Mouse (Mus musculus): ENCODE measurements around the gene Actl7a.
A peak's percentile ranks its signal among the peaks of the same experiment; 100 is the strongest.

The Actl7a gene

GRCm38 (mm10) chr4:56743363-56744195 lies at the start of gene Actl7a:
TSS of gene Actl7a (plus strand) at chr4:56743413.
- no peak for DNase-seq (ENCODE audit: extremely low spot score)

- DNase-seq (ENCODE audit: extremely low spot score): no peak
Observed at GRCm38 (mm10) chr4:56696401-56696800, 46.8 kb upstream of the Actl7a start.

- no peak for DNase-seq (ENCODE audit: extremely low spot score)
Observed at GRCm38 (mm10) chr4:56698671-56699070, 44.5 kb upstream of the Actl7a start.

- peak; percentile 56 for DNase-seq (ENCODE audit: extremely low spot score)
Observed at GRCm38 (mm10) chr4:56702234-56702633, 41.0 kb upstream of the Actl7a start.

- DNase-seq (ENCODE audit: extremely low spot score): no peak
Observed at GRCm38 (mm10) chr4:56713155-56713554, 30.1 kb upstream of the Actl7a start.

GRCm38 (mm10) chr4:56716801-56717200 lies 26.4 kb upstream of the Actl7a start:
- no peak for DNase-seq (ENCODE audit: extremely low spot score)

- DNase-seq (ENCODE audit: extremely low spot score): no peak
Observed at GRCm38 (mm10) chr4:56717932-56718331, 25.3 kb upstream of the Actl7a start.

- no peak for DNase-seq (ENCODE audit: extremely low spot score)
Observed at GRCm38 (mm10) chr4:56718573-56719442, 24.4 kb upstream of the Actl7a start.

- no peak for DNase-seq (ENCODE audit: extremely low spot score)
Observed at GRCm38 (mm10) chr4:56719456-56719855, 23.8 kb upstream of the Actl7a start.

- DNase-seq (ENCODE audit: extremely low spot score): no peak
Observed at GRCm38 (mm10) chr4:56720403-56720802, 22.8 kb upstream of the Actl7a start.

GRCm38 (mm10) chr4:56721469-56721868 lies 21.7 kb upstream of the Actl7a start:
- DNase-seq (ENCODE audit: extremely low spot score): peak; percentile 37

GRCm38 (mm10) chr4:56722346-56722745 lies 20.9 kb upstream of the Actl7a start:
- DNase-seq (ENCODE audit: extremely low spot score): no peak

GRCm38 (mm10) chr4:56723237-56723636 lies 20.0 kb upstream of the Actl7a start:
- DNase-seq (ENCODE audit: extremely low spot score): no peak

GRCm38 (mm10) chr4:56725839-56726238 lies 17.4 kb upstream of the Actl7a start:
- peak; percentile 12 for DNase-seq (ENCODE audit: extremely low spot score)

- DNase-seq (ENCODE audit: extremely low spot score): no peak
Observed at GRCm38 (mm10) chr4:56740020-56740485, 3.2 kb upstream of the Actl7a start, which contains the start of gene Gm26657. TSS of gene Gm26657 (plus strand) at chr4:56740070.

- no peak for DNase-seq (ENCODE audit: extremely low spot score)
Observed at GRCm38 (mm10) chr4:56740611-56741010, 2.6 kb upstream of the Actl7a start.

- DNase-seq (ENCODE audit: extremely low spot score): no peak
Observed at GRCm38 (mm10) chr4:56741041-56741493, 2.1 kb upstream of the Actl7a start, which contains the start of gene Actl7b. TSS of gene Actl7b (minus strand) at chr4:56741443.

- DNase-seq (ENCODE audit: extremely low spot score): no peak
Observed at GRCm38 (mm10) chr4:56742698-56743097, 515 bp upstream of the Actl7a start.

- DNase-seq (ENCODE audit: extremely low spot score): no peak
Observed at GRCm38 (mm10) chr4:56746345-56746744, 3.1 kb downstream of the Actl7a start.

GRCm38 (mm10) chr4:56747456-56747855 lies 4.2 kb downstream of the Actl7a start:
- DNase-seq (ENCODE audit: extremely low spot score): no peak

- DNase-seq (ENCODE audit: extremely low spot score): no peak
Observed at GRCm38 (mm10) chr4:56756021-56756420, 12.8 kb downstream of the Actl7a start.

GRCm38 (mm10) chr4:56756966-56757600 lies 13.9 kb downstream of the Actl7a start:
- no peak for DNase-seq (ENCODE audit: extremely low spot score)
